Mouse (Mus musculus) cerebellum, adult 2 months (tissue): ENCODE measurements around the gene Otop3. TPM values are rescaled to one million over a fixed set of nuclear protein-coding genes. Genes with fewer than 3 reads are reported as not detected.

Source experiments
- DNase-seq, 2 experiments: peaks; one replicate each; pipeline ENCODE4 v3.0.0; 2021
- H3K27ac ChIP-seq: fragments of 200-500 bp; 2 replicates; pipeline ENCODE4 v1.5.1; 2012; ENCODE audit warnings: low read length, control low read depth, inconsistent platforms; ENCODE audit not compliant: insufficient read depth
- H3K27me3 ChIP-seq: fragments of 200-500 bp; 2 replicates; pipeline ENCODE4 v1.6.1; 2012; ENCODE audit warnings: inconsistent platforms, mild to moderate bottlenecking, low read length, moderate library complexity; ENCODE audit not compliant: control insufficient read depth, insufficient read depth
- H3K4me1 ChIP-seq: fragments of 200-500 bp; 2 replicates; pipeline ENCODE4 v1.6.1; 2011; ENCODE audit warnings: low read length; ENCODE audit not compliant: control insufficient read depth, insufficient read depth
- H3K4me3 ChIP-seq: fragments of 200-500 bp; replicated peaks from 2 replicates; pipeline ENCODE3; 2011; ENCODE audit warnings: mild to moderate bottlenecking, low read depth, low read length, control low read depth; ENCODE audit not compliant: insufficient read depth
- CTCF ChIP-seq: fragments of 200-500 bp; IDR thresholded peaks from 2 replicates; pipeline ENCODE4 v1.5.1; 2011; ENCODE audit warnings: low read depth, mild to moderate bottlenecking, control low read depth, low read length, moderate library complexity, borderline replicate concordance; ENCODE audit not compliant: insufficient read depth
- POLR2A ChIP-seq: fragments of 200-500 bp; IDR thresholded peaks from 2 replicates; pipeline ENCODE4 v1.6.1; 2011; ENCODE audit warnings: low read length, control low read depth, borderline replicate concordance; ENCODE audit not compliant: insufficient read depth
- WGBS: fragments of 180-500 bp; shearing (Covaris S2); methylation state at CpG from one replicate; pipeline ENCODE4 v1.1.7; 2018; 5-methylcytosine and 5-hydroxymethylcytosine counted together
- polyA plus RNA-seq: library from polyadenylated mRNA; depleted of rRNA; stranded (reverse); fragments of >200 nt; gene quantifications from 2 replicates; pipeline ENCODE4 v1.2.3, GENCODE M21; 2012; rRNA removed

Gene Otop3
- polyA plus RNA-seq, 1 experiment: 0.11 TPM

DNA sequence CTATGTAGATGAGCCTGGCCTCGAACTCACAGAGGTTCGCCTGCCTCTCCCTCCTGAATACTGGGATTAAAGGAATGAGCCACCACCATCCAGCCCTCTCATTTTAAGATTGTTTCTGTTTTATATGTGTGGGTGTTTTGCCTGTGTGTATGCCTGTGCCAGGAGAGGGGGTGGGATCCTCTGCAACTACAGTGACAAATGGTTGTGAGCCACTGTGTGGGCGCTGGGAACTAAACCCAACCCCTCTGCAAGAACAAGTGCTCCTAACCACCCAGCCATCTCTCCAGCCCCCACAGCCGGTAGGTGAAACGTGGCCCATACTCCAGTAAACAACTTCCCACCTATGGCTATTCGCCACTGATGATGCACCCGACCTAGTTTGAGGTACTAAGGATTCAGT is 56.8 kb downstream of the Otop3 start:
- 91% methylated on average over 7 of the region's 7 CpGs for WGBS
- no peaks in the 10 kb centered on the region for H3K27me3 ChIP-seq
- no peak overlapping the region for H3K27ac ChIP-seq
- H3K4me1 ChIP-seq: peaks cover 22% of the 10 kb centered on the region
- H3K4me3 ChIP-seq: no peak overlapping the region
- no peak for TF ChIP-seq POLR2A
- TF ChIP-seq CTCF: no peak
- no peak for DNase-seq

DNA sequence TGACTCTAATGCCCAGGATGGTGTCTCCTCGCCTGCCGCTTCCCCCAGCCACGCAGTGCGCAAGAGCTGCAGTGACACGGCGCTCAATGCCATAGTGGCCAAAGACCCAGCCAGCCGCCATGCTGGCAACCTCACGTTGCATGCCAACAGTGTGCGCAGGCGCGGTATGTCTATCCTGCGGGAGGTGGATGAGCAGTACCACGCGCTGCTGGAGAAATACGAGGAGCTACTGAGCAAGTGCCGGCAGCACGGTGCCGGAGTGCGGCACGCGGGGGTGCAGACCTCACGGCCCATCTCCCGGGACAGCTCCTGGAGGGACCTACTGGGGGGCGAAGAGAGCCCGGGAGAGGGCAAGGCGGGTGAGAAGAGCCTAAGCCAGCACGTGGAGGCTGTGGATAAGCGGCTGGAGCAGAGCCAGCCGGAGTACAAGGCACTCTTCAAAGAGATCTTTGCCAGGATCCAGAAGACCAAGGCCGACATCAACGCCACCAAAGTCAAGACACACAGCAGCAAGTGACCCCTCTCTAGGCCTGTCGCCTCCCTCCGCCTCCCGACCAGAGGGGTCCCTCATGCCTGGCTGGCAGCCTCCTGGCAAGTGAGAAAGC is 59.3 kb downstream of the Otop3 start:
- peak; percentile 83 to 86 for DNase-seq
- no peaks in the 10 kb centered on the region for H3K27me3 ChIP-seq
- TF ChIP-seq POLR2A (peak; percentile 38; the same call in 1 of the 2 replicates), CTCF (no peak)
- peaks cover 23% of the 10 kb centered on the region for H3K4me1 ChIP-seq
- H3K4me3 ChIP-seq: peak overlapping the region; percentile 14
- 26% methylated on average over 34 of the region's 34 CpGs for WGBS
- H3K27ac ChIP-seq: peak overlapping the region; percentile 27

Other genes with a start within 250 kb of the Otop3 start
- 40.2 and 44.4 TPM in 2 replicates for gene Rab37, start 243.3 kb upstream of the Otop3 start, polyA plus RNA-seq
- gene Cd300lf, start 200.7 kb upstream of the Otop3 start, polyA plus RNA-seq: 0.57 and 0.72 TPM in 2 replicates
- gene Slc9a3r1, start 171.4 kb upstream of the Otop3 start, polyA plus RNA-seq: 87.2 and 87.9 TPM in 2 replicates
- 12.5 and 13.3 TPM in 2 replicates for gene Tmem104, start 147.2 kb upstream of the Otop3 start, polyA plus RNA-seq
- gene Nat9, start 146.9 kb upstream of the Otop3 start, polyA plus RNA-seq: 30.8 and 37.5 TPM in 2 replicates
- gene Grin2c, start 67.5 kb upstream of the Otop3 start, polyA plus RNA-seq: 249 and 283 TPM in 2 replicates
- gene Fdxr, start 57.7 kb upstream of the Otop3 start, polyA plus RNA-seq: 53.5 and 56.8 TPM in 2 replicates
- 57.3 and 63.7 TPM in 2 replicates for gene Fads6, start 37.1 kb upstream of the Otop3 start, polyA plus RNA-seq
- 0.65 and 0.97 TPM in 2 replicates for gene Otop2, start 27.6 kb upstream of the Otop3 start, polyA plus RNA-seq
- 1.4 TPM in 2 replicates for gene Ush1g, start 12.7 kb upstream of the Otop3 start, polyA plus RNA-seq
- 105 and 106 TPM in 2 replicates for gene Hid1, start 33.0 kb downstream of the Otop3 start, polyA plus RNA-seq
- 53.7 and 54.3 TPM in 2 replicates for gene Cdr2l, start 47.2 kb downstream of the Otop3 start, polyA plus RNA-seq
- gene Mrpl58, start 69.0 kb downstream of the Otop3 start, polyA plus RNA-seq: 157 and 164 TPM in 2 replicates
- gene Atp5h, start 85.2 kb downstream of the Otop3 start, polyA plus RNA-seq: 899 and 972 TPM in 2 replicates
- gene Kctd2, start 85.4 kb downstream of the Otop3 start, polyA plus RNA-seq: 93.6 and 98.0 TPM in 2 replicates
- 0.15 and 0.25 TPM in 2 replicates for gene Trim80, start 105.8 kb downstream of the Otop3 start, polyA plus RNA-seq
- gene Slc16a5, start 127.7 kb downstream of the Otop3 start, polyA plus RNA-seq: 0.08 and 0.25 TPM in 2 replicates
- gene Armc7, start 140.9 kb downstream of the Otop3 start, polyA plus RNA-seq: 7.3 and 8.5 TPM in 2 replicates
- gene Nt5c, start 157.1 kb downstream of the Otop3 start, polyA plus RNA-seq: 98.2 and 102 TPM in 2 replicates
- gene Jpt1, start 179.7 kb downstream of the Otop3 start, polyA plus RNA-seq: 75.1 and 77.2 TPM in 2 replicates
- gene Sumo2, start 201.5 kb downstream of the Otop3 start, polyA plus RNA-seq: 260 and 273 TPM in 2 replicates
- 93.2 and 104 TPM in 2 replicates for gene Nup85, start 229.7 kb downstream of the Otop3 start, polyA plus RNA-seq